Mouse (Mus musculus) thymus, postnatal 0 days (tissue): ENCODE measurements around the gene Armc10. TPM values are rescaled to one million over a fixed set of nuclear protein-coding genes. Genes with fewer than 3 reads are reported as not detected.
"Not testable (repeated sequence)": the region's sequence is repeated elsewhere in the genome, so short reads cannot be mapped to it uniquely, and the experiment has no call there.

Source experiments
- DNase-seq: peaks from one replicate; pipeline ENCODE4 v3.0.0-alpha.2; 2015; ENCODE audit warnings: low spot score
- polyA plus RNA-seq: library from polyadenylated mRNA; unstranded; fragments of >200 nt; fragmentation: Nextera tagmentation; extraction: Ambion mirVana; gene quantifications from 2 replicates; pipeline ENCODE4 v1.2.1, GENCODE M21; 2015

Armc10 gene
- polyA plus RNA-seq = 34.4 and 36.3 TPM in 2 replicates

DNA sequence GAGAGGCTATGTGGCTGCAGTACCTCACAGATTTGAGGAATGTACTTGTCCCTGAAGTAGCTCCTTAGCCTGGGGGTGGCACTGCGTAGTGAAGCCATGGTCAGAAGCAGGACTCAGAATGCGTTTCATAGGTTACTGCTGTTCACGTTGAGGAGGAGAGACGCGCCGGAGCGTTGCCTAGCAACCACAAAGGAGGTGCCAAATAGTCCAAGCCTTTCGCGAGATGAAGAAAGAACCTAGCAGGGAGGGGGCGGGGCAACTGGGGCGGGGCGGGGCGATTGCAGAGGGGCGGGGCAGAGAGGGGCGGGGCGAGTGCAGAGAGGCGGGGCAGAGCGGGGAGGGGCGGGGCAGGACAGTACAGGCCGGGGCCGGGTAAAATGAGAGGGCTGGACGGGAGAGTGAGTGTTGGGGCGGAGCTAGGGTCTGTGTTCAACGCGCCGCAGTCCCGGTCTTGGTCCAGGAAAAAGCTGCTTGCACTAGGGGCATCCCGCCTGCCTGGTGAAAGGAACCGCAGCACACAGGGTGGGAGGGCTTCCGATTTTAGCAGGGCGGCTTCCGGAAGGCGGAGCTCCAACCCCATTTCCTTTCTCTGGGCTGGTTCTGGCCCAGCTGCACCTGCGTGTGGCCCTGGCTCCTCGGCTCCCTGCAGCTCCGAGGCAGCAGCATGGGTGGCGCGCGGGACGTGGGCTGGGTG, at the start of gene Armc10, which contains the start of gene Fbxl13:
Armc10 (plus strand) TSS at position 375 of the 694 bp plus-strand sequence.
Fbxl13 (minus strand) TSS at position 196 of the 694 bp plus-strand sequence.
- DNase-seq = peak; percentile 92

DNA sequence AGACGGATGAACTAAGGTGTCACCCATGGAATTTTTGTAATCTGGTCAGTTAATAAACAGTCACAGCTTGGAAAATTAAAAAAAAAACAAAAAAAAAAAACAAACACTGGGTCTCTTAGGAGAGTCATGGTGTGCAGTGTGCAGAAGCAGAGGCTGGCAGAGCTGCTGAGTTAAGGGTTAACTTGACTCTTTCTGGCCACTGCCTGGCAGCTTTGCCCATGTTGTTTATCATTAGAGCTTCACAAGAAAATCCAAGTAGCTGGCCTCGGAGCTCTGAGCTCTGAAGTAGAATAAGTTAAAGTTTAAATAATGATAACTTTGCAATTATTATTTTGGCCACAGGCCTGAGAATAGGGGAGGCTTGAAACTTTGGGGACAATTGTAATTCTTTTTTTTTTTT, 46.1 kb upstream of the Armc10 start:
- not testable (repeated sequence) for DNase-seq

DNA sequence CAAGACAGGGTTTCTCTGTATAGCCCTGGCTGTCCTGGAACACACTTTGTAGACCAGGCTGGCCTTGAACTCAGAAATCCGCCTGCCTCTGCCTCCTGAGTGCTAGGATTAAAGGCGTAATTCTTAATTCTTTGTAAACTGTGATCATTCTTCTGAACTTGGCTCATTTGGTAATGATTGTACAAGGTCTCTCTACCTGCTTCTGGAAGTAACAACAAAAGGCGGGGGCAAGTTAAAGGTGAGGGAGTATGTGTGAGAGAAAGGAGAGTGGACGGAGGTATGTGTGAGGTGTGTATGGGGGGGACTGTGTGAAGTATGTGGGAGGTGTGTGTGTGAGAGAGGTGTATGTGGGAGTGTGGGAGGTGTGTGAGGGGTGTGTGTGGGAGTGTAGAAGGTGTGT, 45.7 kb upstream of the Armc10 start:
- no peak for DNase-seq

DNA sequence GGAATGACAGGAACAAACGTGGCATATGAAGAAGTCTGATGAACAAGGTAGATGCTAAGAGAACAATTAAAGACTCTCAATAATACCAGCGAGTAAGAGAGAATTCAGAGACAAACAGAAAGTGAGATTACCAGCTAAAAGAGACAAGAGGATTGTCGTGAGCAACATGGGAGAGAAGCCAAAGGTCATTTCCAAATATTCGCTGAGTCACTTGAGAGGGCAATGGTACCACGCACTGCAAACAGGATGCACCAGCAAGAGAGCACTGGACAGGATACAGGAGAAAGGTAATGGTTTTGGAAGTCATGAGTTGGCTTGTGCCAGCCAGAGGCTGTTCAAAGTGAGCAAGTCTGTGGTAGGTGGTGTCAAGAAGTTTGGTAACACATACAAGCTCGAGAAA, 39.7 kb upstream of the Armc10 start:
- DNase-seq = no peak

DNA sequence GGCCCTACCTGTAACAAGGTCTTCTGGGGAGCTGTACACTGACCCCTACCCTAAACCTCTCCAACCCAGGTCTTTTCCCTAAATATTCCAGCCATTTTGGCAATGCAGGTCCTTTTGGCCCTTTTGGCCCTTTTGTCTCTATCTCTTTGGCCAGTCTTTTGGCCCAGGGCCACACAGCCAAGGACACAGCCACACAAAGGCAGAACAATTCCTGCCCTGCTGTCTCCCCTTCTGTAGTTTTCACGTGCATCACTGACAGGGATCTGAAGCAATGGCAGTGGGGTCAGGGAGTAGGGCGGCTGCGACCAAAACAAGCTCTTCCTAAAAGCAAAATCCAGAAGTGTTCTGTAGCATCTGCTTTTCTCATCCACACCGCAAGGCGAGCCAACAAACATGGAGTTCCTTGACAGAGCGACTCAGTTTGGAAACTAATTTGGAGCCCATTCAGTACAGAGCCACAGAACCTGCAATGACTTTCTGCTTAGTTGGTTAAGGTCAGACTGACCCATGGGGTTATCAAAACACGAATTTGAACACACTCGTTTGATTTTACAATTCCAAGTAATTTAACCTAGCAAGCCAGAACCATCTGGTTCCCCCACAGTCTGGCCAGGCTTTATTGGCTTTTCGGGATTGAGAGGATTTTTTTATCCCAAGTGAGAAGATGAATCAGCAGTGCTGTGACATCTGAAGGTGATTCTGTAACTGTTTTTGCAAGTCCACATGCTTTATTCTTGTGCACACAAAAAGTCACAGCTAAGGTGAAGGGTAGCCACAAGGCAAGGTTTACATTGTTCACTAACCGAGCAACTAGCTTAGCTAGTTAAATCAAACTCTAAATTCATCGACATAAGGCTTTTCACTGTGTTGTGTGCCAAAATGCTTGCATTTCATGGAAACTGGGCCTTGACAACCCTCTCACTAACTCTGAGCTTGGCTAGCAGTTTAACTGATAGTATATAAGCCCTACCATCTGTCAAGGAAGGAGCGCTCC, 37.0 kb upstream of the Armc10 start:
- DNase-seq = no peak

DNA sequence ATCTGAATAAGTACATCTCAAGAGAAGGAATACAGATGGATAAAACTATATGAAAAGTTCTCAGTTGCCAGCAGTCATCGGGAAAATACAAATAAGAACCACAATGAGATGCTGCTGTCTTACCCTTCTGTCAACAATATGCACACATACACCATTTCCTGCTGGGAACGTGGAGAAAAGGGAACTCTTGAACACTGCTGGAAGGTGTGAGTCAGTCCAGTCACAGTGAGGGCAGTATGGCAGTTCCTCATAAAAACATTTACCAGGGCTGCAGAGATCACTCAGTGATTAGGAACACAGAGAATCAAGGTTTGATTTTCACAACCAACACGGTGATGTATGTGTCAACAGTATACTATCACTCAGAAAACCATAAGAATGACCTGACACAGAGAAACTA, 34.6 kb upstream of the Armc10 start:
- no peak for DNase-seq

DNA sequence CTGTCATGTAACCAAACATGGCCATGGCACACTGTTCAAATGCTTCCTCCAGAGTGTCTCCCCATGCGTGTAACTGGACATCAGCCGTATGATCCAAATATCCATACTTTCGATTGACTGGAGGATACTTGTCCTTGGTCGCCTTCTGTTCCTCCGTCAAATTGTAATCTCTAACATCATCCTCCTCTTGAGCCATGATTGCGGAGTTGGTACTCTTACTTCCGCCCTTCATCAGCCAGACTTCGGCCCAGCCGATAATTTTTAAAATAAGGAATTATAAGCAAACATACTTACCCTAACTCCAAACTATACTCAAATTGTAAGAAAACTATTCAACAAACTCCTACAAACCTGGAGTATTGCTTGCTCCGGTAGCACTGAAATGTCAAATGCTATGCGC, 31.3 kb upstream of the Armc10 start:
- not testable (repeated sequence) for DNase-seq

DNA sequence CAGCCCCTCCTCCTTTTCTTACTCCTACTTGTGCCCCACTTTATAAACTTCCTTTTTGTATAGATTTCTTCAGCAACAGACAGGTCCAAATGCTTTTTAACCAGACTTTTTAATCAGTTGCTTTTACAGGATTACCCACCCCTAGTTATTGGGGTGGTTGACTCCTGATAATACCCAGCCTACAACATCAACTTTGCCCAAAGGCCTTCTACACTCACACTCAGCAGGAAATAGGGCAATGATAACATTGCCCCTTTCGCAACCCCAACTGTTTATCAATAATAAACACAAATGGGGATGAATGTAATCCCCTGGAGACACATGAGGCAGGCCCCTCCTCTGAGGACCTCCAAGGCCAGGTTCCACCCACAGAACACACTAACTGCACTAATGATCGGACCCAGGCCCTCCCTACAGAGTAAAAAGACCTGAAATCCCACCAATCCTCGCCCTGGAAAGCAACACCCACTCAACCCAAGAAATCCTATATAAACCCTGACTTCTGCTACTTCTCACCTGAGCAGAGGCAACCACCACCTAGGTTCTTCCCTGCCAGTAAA, 29.1 kb upstream of the Armc10 start:
- DNase-seq = no peak

DNA sequence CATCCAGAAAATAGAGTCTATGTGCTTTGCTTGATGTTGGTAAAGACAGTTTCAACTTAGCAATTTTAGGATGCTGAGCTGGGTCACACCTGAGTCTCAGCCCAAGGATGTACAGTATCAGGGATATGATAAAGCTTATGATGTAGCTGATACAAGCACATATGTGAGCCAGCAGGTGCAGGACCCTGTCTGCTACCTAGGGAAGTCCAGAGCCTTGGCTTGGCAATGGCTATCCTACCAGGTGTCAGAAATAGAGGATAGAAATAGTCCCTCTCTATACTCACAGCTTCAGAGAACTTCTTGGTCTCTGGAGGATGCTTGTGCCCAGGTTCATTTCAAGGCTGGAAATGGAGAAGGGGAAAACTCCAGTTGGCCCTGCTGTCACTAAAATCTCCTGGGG, 19.7 kb upstream of the Armc10 start:
- DNase-seq = no peak

DNA sequence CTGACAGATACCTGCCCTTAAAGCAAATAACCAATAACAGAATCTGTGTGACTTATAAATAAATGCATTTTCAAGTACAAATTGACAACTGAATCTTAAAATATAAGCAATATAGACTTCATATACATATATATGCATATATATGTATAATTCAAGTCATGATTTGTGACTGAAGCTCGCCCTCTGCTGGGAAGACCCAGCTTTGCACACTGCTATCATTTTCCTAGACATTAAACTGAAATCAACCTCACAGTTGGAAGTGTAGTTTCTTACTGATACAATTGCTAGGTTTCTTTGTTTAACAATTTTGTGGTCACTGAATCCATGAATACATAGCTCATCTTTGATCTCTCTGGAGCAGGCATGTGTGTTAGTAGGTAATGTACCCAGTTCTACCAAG, 4.7 kb upstream of the Armc10 start:
- peak; percentile 52 for DNase-seq

DNA sequence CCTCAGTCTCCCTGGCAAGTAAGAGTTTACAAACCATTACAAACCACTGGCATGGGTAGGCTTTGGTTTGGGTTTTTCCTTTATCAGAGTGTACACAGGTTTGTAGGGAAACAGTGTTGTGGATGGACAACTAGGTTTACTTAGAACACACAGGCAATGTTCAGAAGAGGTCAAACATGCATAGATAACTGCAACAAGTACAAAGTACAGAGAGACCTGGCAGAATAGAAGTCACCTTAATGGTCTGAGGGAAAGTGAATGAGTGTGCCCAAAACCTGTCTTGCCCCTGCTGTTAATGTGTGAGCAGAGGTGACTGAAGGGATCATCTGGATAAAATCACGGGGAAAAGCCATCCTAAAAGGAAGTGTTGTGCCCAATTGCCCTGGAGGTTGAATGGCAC, 2.0 kb upstream of the Armc10 start:
- DNase-seq = no peak

DNA sequence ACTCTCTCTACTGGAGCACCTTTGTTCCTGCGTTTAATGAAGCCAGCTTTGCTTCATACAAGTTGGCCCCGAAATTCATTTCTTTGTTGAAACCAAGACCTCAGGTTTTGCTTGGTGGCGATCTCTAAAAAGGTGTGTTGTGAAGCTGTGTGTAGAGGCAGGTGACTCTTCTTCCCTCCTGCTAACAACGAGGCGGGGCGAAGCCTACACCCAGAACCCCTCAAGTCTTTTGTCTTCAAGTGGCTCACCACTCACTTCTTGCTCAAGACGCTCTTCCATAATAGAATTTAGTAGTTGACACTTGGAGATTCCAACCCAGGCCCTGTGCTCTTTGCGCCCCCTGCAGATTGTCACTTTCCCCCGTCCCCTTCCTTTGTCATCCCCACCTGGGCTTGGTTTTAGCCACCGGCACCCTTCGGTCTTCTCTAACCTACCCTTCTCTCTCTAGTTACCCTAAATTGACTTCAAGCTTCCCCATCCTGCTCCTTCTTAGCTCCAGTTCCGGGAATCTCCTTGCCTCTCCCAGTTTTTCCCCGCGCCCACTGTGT, 648 bp upstream of the Armc10 start:
- no peak for DNase-seq

DNA sequence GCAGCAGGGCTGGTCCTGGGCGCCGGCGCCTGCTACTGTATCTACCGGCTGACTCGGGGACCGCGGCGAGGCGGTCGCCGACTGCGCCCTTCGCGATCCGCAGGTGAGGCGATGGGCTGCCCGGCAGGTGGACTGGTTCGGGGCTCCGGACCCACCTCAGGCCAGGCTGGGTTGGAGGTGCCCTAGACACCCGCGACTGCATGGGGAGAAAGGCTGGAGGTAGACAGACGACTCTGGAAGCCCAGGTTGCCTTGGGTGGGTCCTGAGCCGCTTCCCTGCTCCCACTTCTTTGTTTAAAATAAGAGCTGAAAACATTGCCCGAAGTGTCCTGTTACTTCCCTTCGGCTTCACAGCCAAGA, 499 bp downstream of the Armc10 start:
- no peak for DNase-seq

DNA sequence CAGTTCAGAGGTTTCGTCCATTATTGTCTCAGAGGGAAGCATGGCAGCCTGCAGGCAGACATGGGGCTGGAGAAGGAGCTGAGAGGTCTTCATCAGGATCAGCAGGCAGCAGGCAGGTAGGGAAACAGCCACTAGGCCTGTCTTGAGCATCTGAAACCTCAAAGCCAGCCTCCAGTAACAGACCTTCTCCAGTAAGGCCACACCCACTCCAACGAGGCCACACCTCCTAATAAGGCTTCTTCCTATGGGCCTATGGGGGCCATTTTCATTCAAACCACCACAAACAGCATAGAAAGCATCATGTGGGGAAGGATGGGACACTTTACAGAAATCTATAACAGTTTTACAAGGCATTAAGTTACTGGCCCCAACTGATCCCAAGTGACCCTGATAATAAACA, 5.1 kb downstream of the Armc10 start:
- DNase-seq = no peak

DNA sequence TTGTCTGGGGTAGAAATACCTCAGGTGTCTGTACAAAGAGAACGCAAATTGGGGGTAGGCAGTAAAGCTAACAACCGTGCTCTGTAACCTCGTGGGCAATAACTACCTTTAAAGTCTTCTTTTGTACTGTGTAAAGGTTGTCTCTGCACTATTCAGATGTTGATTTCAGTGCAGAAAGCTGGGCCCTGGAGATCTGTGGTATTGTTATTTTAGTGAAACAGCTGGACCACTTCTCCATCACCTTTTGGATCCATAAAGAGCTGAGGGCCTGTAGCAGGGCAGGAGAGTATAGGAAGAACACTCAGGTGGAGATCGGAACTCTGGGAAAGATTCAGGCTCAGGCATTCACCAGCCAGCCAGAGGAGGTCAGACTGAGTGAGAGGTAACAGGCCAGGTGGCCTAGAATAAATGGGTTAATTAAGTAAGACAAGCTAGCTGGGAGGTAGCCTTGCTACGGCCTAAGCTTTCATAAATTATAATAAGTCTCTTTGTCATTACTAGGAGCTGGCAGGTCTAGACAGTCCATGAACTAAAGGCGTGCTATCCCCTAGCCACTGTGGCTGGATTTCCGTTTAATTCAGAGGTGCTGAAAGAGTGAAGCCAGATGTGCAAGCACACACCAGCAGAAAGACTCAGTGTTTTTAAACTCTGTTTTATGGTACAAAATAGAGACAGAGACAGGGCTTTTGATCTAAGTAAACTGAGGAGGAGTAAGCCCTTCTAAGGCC, 6.4 kb downstream of the Armc10 start:
- no peak for DNase-seq

DNA sequence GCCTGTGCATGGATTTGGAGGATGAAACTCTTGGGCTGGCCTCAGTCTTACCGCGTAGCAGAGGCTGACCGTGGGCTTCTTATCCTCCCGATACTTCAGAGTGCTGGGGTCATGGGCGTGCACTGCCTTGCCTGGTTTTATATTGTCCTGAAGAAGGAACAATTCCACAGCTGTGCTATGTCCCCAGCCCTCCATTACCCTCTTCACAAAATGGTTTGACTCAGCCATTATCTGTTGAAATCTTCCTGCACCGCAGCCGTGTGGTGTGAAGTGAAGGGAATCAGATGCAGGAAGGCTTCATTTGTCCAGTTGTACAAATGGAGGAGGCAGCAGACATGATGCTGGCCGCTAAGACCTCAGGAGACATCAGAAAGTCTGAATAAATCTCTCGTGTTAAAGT, 11.3 kb downstream of the Armc10 start:
- DNase-seq = no peak

DNA sequence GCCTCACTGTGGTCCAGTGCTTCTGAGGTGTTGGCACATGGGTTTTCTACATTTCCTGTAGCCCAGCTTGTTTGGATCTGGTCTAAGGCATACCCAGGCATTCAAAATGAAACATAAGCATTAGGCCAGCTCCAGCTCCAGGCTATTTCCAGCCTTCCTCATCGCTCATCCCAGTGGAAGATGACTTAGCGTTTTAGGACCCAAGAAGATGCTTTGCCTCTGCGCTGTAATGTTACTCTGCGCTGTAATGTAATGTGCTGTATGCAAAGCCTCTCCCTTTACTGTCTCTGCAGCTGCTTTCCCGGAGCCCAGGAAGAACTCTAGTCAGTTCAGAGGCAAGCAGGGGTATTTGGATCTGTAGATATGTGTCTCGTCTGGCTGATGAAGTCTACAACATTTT, 12.4 kb downstream of the Armc10 start:
- no peak for DNase-seq

DNA sequence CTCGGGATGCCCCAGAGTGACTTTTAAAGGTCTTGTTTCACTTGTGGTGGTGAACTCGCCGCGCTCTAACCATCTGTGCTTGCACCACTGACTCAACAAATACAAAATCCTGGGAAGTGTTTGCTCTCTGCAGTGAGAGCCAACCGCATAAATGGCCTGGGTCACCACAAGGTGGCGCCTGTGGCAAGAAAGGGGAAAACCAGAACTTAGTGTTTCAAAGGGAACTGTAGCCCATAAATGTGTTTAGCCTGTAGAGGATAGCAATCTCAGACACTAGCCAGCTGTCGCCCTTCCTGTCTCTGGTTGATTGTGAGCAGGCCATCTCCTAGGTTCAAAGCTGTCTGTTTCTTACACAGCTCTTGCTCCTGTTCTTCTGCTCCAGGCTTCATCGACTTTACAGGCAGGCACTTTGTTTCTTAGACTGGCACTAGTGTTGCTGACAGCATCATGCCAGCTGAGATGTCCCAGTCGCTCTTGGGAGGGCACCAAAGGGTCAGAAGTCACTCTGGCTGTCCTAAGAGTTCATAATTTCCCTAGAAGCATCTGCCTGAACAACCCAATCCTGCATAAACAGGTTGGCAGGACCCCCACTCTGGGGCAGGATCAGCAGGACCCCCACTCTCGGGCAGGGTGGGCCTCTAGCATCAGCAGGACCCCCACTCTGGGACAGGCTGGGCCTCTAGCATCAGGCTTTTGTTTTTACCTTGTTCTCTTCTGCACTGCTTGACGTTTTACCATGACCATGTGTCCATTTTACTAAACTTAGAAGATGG, 13.2 kb downstream of the Armc10 start:
- DNase-seq = peak; percentile 68

DNA sequence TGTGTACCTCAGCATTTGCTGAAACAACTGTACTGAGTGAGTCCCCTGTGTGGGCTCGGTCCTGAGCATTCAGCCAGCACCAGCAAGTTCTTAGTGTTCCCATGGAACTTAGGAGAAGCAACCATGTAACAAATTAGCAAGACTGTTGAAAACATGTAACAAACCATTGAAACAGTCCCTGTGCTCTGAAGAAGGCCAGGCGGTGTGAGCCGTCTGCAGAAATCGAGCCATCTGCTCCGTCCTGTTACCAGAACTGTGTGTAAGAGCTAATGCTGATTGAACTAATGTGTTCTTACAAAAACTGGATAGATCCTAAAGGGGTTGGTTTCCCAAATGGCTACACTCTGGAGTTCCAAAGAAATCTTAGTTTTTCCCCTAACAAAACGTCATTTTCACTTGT, 15.2 kb downstream of the Armc10 start:
- no peak for DNase-seq

DNA sequence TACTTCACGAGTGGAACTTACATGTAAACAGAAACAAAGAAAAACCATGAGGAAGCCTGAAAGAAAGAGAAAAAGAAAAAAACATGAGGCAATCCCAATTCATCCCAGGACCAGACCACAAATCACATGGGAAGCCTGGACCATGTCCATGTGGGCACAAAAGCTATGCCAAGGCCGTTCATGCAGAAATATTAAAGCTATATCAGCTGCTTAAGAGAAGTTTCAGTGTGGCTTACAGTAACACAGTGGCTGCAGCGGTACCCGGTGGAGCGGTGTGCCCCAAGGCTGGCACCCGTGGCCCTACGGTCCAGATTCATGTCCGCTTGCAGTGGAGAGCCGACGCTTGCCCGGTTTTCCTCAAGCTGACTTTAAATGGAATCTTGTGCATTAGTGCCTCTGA, 17.5 kb downstream of the Armc10 start:
- no peak for DNase-seq
